Mouse (Mus musculus) inflammation-experienced regulatory T-cells, adult 6 months (primary cell): ENCODE measurements around the gene Lmo3. TPM values are rescaled to one million over a fixed set of nuclear protein-coding genes. Genes with fewer than 3 reads are reported as not detected.

Source experiments
- polyA plus RNA-seq, 3 experiments: library from polyadenylated mRNA; unstranded; fragments of 100-300 nt; shearing (Covaris generic); gene quantifications; one replicate each; pipeline ENCODE4 v1.2.1; 2017

The Lmo3 gene
- polyA plus RNA-seq, 3 experiments from 2014 or later, result not detected

Other genes starting within 250 kb of the Lmo3 start
- not detected for gene Igbp1b, start 76.6 kb upstream of the Lmo3 start, polyA plus RNA-seq